Mouse (Mus musculus) G1E-ER4 (cell line): ENCODE results near the gene Flrt2. TPM values are rescaled to one million over a fixed set of nuclear protein-coding genes. Genes with fewer than 3 reads are reported as not detected.

Experiments used
- GATA1 ChIP-seq: IDR thresholded peaks from one replicate; pipeline ENCODE4 v1.8.0; 2012; ENCODE audit warnings: low read length, inconsistent platforms
- polyA plus RNA-seq: library from polyadenylated mRNA; stranded (reverse); fragments of >175 nt; gene quantifications from 2 replicates; pipeline ENCODE4 v1.2.3, GENCODE M21; 2012

The Flrt2 gene
- polyA plus RNA-seq, 1 experiment, result not detected

DNA sequence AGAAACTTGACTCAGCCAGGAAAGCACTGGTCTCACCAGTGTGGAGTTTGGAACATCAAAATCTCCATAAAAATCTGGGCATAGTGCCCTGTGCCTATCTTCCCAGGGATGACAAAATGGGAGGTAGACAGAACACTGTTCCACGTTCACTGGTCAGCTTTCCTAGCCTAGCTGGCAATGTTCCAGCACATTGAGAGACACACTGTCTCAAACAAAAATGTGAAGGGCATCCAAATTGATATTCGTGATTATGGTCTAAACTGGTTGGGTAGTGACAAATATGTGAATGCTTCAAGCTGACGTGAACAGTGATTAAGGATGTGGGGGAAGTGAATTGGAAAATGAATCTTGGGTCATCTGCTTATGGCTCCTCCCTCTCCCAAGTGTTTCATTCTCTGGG, 78.2 kb downstream of the Flrt2 start:
- TF ChIP-seq GATA1, result no peak

DNA sequence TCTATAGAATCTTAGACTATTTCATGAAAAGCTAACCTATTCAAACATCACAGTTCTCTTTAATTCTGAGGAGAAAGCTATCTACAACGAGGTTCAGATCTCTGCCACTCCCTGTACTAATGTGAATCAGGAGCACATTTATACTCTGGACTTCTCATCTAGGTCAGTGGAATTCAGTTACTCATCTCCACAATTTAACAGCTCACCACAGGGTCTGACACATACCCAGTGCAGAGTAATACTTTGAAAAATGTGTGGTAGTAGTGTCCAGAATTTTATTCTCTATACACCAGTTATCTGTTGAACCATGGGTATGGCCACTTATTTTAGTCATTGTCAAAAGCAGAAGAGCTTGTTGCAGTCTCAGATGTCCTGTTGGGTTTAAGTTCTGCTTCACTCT, 98.1 kb downstream of the Flrt2 start:
- no peak for TF ChIP-seq GATA1

DNA sequence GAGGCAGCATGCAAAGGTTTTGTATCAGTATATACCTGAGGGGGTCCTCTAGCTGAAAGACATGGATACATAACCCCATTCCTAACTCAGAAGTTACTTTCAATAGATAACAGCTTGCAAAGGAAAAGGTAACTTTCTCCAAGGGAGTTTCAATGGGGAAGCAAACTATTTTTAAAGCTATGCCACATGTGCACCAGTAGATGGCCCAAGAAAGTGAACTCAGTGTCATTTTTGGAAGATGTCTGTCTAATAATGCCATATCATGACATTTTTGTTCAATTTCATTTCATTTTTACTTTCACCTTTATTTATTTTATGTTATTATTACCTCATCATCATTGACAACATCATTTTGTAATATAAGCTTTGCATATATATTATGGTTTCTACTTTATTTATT, 124.6 kb downstream of the Flrt2 start:
- no peak for TF ChIP-seq GATA1
